Mouse (Mus musculus): ENCODE measurements around the gene Tmem255a. TPM values are rescaled to one million over a fixed set of nuclear protein-coding genes. Genes with fewer than 3 reads are reported as not detected.

The Tmem255a gene
- polyA plus RNA-seq (2015; fragmentation: Nextera tagmentation; extraction: Ambion mirVana): 37.1 and 39.0 TPM in 2 replicates

- H3K9ac ChIP-seq: peak within 1 kb of the TSS; percentile 36
- 0 out of 2 replicates have a peak within 1 kb of the TSS, but pooled peaks have one; percentile 42 for H3K27ac ChIP-seq (replicated peaks)
- no peaks in the 10 kb centered on the region for H3K36me3 ChIP-seq
- H3K27me3 ChIP-seq: no peaks in the 10 kb centered on the region
- WGBS: 18% methylated on average over 27 of the region's 27 CpGs
- no peaks in the 10 kb centered on the region for H3K9me3 ChIP-seq
- H3K4me1 ChIP-seq (replicated peaks): peaks cover 8% of the 10 kb centered on the region; the same call in 1 of the 2 replicates
- peak; percentile 71 for ATAC-seq (ENCODE audit: low FRiP score, low read depth)
- peak within 1 kb of the TSS; percentile 46 for H3K4me3 ChIP-seq
- H3K4me2 ChIP-seq: peak within 1 kb of the TSS; percentile 78
Measured at GRCm38 (mm10) chrX:38251851-38252571, at the start of gene Tmem255a. TSS of gene Tmem255a (minus strand) at chrX:38252439.

- H3K27me3 ChIP-seq: no peaks in the 10 kb centered on the region
- no peaks in the 10 kb centered on the region for H3K4me1 ChIP-seq (replicated peaks)
- H3K36me3 ChIP-seq: no peaks in the 10 kb centered on the region
- H3K9ac ChIP-seq: no peak overlapping the region
- ATAC-seq (ENCODE audit: low FRiP score, low read depth): no peak
- H3K27ac ChIP-seq (replicated peaks): no peak overlapping the region
- H3K9me3 ChIP-seq: no peaks in the 10 kb centered on the region
- H3K4me3 ChIP-seq: no peak overlapping the region
- 58% methylated on average over 2 of the region's 2 CpGs for WGBS
- H3K4me2 ChIP-seq: no peak overlapping the region
Measured at GRCm38 (mm10) chrX:38259610-38260009, 7.4 kb upstream of the Tmem255a start.

DNA sequence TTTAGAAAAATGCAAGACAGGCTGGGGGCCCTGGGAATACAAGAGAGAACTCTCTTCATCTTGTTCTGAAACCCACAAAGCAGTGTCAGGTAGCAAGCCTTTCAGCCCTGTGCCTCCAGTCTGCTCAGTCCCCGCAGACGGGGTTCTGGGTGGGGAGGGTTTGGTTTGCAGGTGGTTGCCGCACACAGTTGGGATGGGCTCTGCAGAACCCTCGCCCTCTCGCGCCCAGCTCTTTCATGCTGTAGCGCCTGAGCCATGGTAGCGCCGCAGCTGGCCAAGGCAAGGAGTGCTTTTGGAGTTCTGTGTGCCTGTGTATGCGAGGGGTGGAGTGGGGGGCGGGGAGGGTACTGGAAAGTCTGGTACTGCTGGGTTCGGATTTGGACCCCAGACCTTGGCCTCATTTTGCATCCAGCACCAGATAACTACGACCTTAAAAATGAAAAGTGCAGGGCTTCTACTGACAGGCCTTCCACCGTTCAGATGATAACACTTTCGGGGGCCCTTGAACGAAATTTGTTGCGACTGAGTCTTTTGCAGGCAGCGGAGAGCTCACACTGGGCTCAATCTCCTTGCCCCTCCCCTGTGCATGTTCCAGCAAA is 1.8 kb downstream of the Tmem255a start:
- H3K9me3 ChIP-seq: no peaks in the 10 kb centered on the region
- H3K4me3 ChIP-seq: peak overlapping the region; percentile 46
- no peaks in the 10 kb centered on the region for H3K36me3 ChIP-seq
- no peaks in the 10 kb centered on the region for H3K27me3 ChIP-seq
- H3K4me2 ChIP-seq: peak overlapping the region; percentile 78
- ATAC-seq (ENCODE audit: low FRiP score, low read depth): peak; percentile 38; the same call in 1 of the 2 replicates
- H3K27ac ChIP-seq (replicated peaks): no peak overlapping the region
- H3K9ac ChIP-seq: no peak overlapping the region
- 18% methylated on average over 18 of the region's 18 CpGs for WGBS
- H3K4me1 ChIP-seq (replicated peaks): peaks cover 8% of the 10 kb centered on the region; the same call in 1 of the 2 replicates

DNA sequence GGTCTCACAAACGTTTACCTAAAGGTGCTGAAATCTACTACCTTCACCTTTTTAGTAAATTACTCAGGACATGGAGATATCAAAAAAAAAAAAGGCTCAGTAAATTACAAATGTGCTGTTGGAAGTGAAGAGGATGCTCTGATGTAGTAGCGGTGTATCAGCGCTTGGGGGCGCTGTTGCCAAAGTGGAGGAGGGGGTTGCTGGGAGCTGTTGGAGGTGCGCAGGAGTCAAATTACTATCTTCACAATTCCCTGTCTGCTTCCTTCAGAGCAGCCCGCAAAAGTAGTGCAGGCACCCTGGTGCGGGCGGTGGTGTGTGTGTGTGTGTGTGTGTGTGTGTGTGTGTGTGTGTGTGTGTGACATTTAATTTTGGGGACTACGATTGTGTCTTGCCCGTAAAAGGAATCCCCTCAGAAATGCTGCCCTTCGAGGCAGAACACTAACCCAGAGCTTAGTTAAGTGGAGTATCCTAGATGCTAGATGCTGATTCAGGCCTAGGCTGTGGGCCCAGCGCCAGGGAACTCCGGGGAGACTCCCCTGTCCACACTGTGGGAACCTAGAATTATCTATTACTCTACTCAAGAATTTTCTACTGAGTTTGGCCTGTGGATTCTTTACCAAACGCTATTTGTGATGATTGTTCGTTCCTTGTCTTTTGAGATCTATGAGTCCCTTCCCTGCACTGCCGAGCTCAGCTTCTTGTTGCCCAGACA is 2.4 kb downstream of the Tmem255a start:
- WGBS: 23% methylated on average over 16 of the region's 16 CpGs
- no peaks in the 10 kb centered on the region for H3K27me3 ChIP-seq
- H3K4me3 ChIP-seq: peak overlapping the region; percentile 46
- no peak for ATAC-seq (ENCODE audit: low FRiP score, low read depth)
- H3K9ac ChIP-seq: no peak overlapping the region
- no peaks in the 10 kb centered on the region for H3K9me3 ChIP-seq
- peak overlapping the region; percentile 78 for H3K4me2 ChIP-seq
- H3K27ac ChIP-seq (replicated peaks): no peak overlapping the region
- H3K36me3 ChIP-seq: no peaks in the 10 kb centered on the region
- peaks cover 8% of the 10 kb centered on the region; the same call in 1 of the 2 replicates for H3K4me1 ChIP-seq (replicated peaks)

- no peak for ATAC-seq (ENCODE audit: low FRiP score, low read depth)
- Histone ChIP-seq H3K4me1 (replicated peaks) (peaks cover 8% of the 10 kb centered on the region; the same call in 1 of the 2 replicates), H3K36me3 (no peaks in the 10 kb centered on the region), H3K27me3 (no peaks in the 10 kb centered on the region), H3K4me3 (no peak overlapping the region), H3K9me3 (no peaks in the 10 kb centered on the region), H3K4me2 (no peak overlapping the region), H3K9ac (no peak overlapping the region), H3K27ac (replicated peaks) (no peak overlapping the region)
- 27% methylated on average over 5 of the region's 5 CpGs for WGBS
Measured at GRCm38 (mm10) chrX:38247601-38248000, 4.6 kb downstream of the Tmem255a start.

- Histone ChIP-seq H3K36me3 (no peaks in the 10 kb centered on the region), H3K27me3 (no peaks in the 10 kb centered on the region), H3K4me2 (no peak overlapping the region), H3K4me3 (no peak overlapping the region), H3K9ac (no peak overlapping the region), H3K27ac (replicated peaks) (no peak overlapping the region), H3K9me3 (no peaks in the 10 kb centered on the region), H3K4me1 (replicated peaks) (peaks cover 8% of the 10 kb centered on the region; the same call in 1 of the 2 replicates)
- no peak for ATAC-seq (ENCODE audit: low FRiP score, low read depth)
- WGBS: 40% methylated on average over 6 of the region's 6 CpGs
Measured at GRCm38 (mm10) chrX:38247108-38247507, 5.1 kb downstream of the Tmem255a start.

GRCm38 (mm10) chrX:38237731-38238130 is 14.5 kb downstream of the Tmem255a start:
- WGBS: 31% methylated on average over 2 of the region's 2 CpGs
- Histone ChIP-seq H3K27ac (replicated peaks) (no peak overlapping the region), H3K4me1 (replicated peaks) (no peaks in the 10 kb centered on the region), H3K9ac (no peak overlapping the region), H3K4me2 (no peak overlapping the region), H3K36me3 (no peaks in the 10 kb centered on the region), H3K4me3 (no peak overlapping the region), H3K9me3 (no peaks in the 10 kb centered on the region), H3K27me3 (no peaks in the 10 kb centered on the region)
- no peak for ATAC-seq (ENCODE audit: low FRiP score, low read depth)

DNA sequence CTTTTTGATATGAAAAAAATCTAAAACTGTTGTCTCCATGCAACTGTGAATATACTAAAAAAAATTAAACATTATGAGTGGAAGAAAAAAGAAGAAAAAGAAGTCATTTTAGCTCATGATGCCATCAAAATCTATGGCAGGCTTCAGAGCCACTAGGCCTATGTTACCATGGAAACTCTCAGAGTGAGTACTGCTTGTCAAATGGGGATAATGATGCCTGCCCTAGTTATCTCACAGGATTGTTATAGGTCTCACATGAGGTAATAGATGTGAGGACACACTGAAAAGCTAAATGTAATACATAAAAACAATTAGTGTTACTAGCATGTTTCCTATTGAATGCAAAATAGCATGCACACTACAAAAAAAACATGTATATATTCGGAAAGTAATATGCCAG is 22.4 kb downstream of the Tmem255a start:
- Histone ChIP-seq H3K4me1 (replicated peaks) (no peaks in the 10 kb centered on the region), H3K9me3 (no peaks in the 10 kb centered on the region), H3K4me3 (no peak overlapping the region), H3K27ac (replicated peaks) (no peak overlapping the region), H3K36me3 (no peaks in the 10 kb centered on the region), H3K27me3 (no peaks in the 10 kb centered on the region), H3K4me2 (no peak overlapping the region), H3K9ac (no peak overlapping the region)
- WGBS: 70% methylated on average over 1 of the region's 1 CpGs
- no peak for ATAC-seq (ENCODE audit: low FRiP score, low read depth)

DNA sequence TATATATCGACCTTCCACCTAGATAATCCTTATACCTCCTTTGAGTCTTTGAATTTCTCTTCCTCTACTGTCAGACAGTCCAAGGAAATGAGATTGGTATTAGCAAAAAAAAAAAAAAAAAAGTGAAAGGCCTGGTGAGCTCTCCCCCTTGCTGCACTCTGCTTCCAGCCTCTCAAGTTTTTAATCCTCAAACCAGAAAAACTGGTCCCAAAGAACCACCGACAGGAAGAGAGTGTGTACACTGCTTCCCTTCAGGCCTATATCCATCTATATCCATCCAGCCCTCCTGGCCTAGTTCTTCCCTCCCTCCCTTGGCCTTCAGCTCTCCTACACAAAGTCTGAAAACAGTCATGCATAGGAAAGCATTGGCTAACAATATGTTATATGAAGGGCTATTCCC is 29.5 kb downstream of the Tmem255a start:
- H3K9ac ChIP-seq: no peak overlapping the region
- H3K4me3 ChIP-seq: no peak overlapping the region
- no peaks in the 10 kb centered on the region for H3K36me3 ChIP-seq
- no peaks in the 10 kb centered on the region for H3K4me1 ChIP-seq (replicated peaks)
- H3K9me3 ChIP-seq: no peaks in the 10 kb centered on the region
- H3K4me2 ChIP-seq: no peak overlapping the region
- H3K27me3 ChIP-seq: no peaks in the 10 kb centered on the region
- H3K27ac ChIP-seq (replicated peaks): no peak overlapping the region
- no peak for ATAC-seq (ENCODE audit: low FRiP score, low read depth)
- WGBS: 60% methylated on average over 2 of the region's 2 CpGs

- Histone ChIP-seq H3K4me1 (replicated peaks) (no peaks in the 10 kb centered on the region), H3K9ac (no peak overlapping the region), H3K27me3 (no peaks in the 10 kb centered on the region), H3K27ac (replicated peaks) (no peak overlapping the region), H3K4me2 (no peak overlapping the region), H3K36me3 (no peaks in the 10 kb centered on the region), H3K4me3 (no peak overlapping the region), H3K9me3 (no peaks in the 10 kb centered on the region)
- WGBS: 74% methylated on average over 2 of the region's 2 CpGs
- ATAC-seq (ENCODE audit: low FRiP score, low read depth): no peak
Measured at GRCm38 (mm10) chrX:38217676-38217991, 34.6 kb downstream of the Tmem255a start.

GRCm38 (mm10) chrX:38216986-38217675 is 35.1 kb downstream of the Tmem255a start:
- Histone ChIP-seq H3K27me3 (no peaks in the 10 kb centered on the region), H3K36me3 (no peaks in the 10 kb centered on the region), H3K9ac (no peak overlapping the region), H3K27ac (replicated peaks) (no peak overlapping the region), H3K4me2 (no peak overlapping the region), H3K4me3 (no peak overlapping the region), H3K4me1 (replicated peaks) (no peaks in the 10 kb centered on the region), H3K9me3 (no peaks in the 10 kb centered on the region)
- ATAC-seq (ENCODE audit: low FRiP score, low read depth): no peak
- 77% methylated on average over 9 of the region's 9 CpGs for WGBS

DNA sequence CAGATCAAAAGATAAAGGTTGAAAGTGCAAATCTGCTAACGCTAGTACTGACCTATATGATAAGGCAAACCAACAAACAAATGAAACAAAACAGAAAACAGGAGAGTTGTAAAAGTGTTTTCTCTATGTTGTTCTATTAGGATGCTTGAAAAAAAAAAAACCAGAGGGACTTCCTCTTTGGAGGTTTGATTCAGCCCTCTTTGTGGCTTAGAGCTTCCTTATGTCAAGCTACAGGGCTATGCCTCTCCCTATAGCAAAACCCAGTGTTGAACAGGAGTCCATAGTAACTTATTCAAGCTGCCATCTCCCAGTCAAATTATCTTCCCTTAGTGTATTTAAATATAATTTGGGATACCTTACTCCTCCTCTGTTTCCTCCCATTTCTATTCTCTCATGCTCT is 44.8 kb downstream of the Tmem255a start:
- WGBS: 46% methylated on average over 1 of the region's 1 CpGs
- no peak for ATAC-seq (ENCODE audit: low FRiP score, low read depth)

More for the DNA sequence above, 44.8 kb downstream of the Tmem255a start:
- no peak overlapping the region for H3K4me2 ChIP-seq
- H3K36me3 ChIP-seq: no peaks in the 10 kb centered on the region
- no peak overlapping the region for H3K4me3 ChIP-seq
- H3K9ac ChIP-seq: no peak overlapping the region
- H3K4me1 ChIP-seq (replicated peaks): no peaks in the 10 kb centered on the region
- no peak overlapping the region for H3K27ac ChIP-seq (replicated peaks)
- no peaks in the 10 kb centered on the region for H3K9me3 ChIP-seq
- no peaks in the 10 kb centered on the region for H3K27me3 ChIP-seq
